Mouse (Mus musculus) limb, embryonic 11.5 days (tissue): ENCODE data around the gene Mrpl38. TPM values are rescaled to one million over a fixed set of nuclear protein-coding genes. Genes with fewer than 3 reads are reported as not detected.

Experiments used
- ATAC-seq: fragments of 200-750 bp; cut with Nextera tagmentation; 2 replicates; pipeline ENCODE4 v1.8.0; 2017; ENCODE audit warnings: low read depth; ENCODE audit not compliant: insufficient number of reproducible peaks, low FRiP score, low TSS enrichment
- DNase-seq: peaks from one replicate; pipeline ENCODE4 v3.0.0-alpha.2; 2015; ENCODE audit warnings: low spot score
- H3K27ac ChIP-seq: fragments of 300-500 bp; sonication (generic); replicated peaks from 2 replicates; pipeline ENCODE4 v1.5.1; 2014; ENCODE audit warnings: low read depth, mild to moderate bottlenecking, low read length
- H3K27me3 ChIP-seq: fragments of 300-500 bp; sonication (generic); 2 replicates; pipeline ENCODE4 v1.6.1; 2014; ENCODE audit warnings: mild to moderate bottlenecking, low read length, mixed read lengths; ENCODE audit not compliant: control insufficient read depth, insufficient read depth
- H3K36me3 ChIP-seq: fragments of 300-500 bp; sonication (generic); 2 replicates; pipeline ENCODE4 v1.6.1; 2014; ENCODE audit warnings: mild to moderate bottlenecking, low read length, moderate library complexity, mixed read lengths; ENCODE audit not compliant: control insufficient read depth, insufficient read depth
- H3K4me1 ChIP-seq: fragments of 300-500 bp; sonication (generic); 2 replicates; pipeline ENCODE4 v1.6.1; 2014; ENCODE audit warnings: low read length, mixed read lengths; ENCODE audit not compliant: control insufficient read depth, insufficient read depth
- H3K4me2 ChIP-seq: fragments of 300-500 bp; sonication (generic); 2 replicates; pipeline ENCODE4 v1.6.1; 2014; ENCODE audit warnings: low read depth, mild to moderate bottlenecking, moderate library complexity; ENCODE audit not compliant: severe bottlenecking
- H3K4me3 ChIP-seq: fragments of 300-500 bp; sonication (generic); 2 replicates; pipeline ENCODE4 v1.5.1; 2014; ENCODE audit warnings: low read depth, low read length
- H3K9ac ChIP-seq: fragments of 300-500 bp; sonication (generic); 2 replicates; pipeline ENCODE4 v1.6.1; 2014; ENCODE audit warnings: mild to moderate bottlenecking, low read length
- H3K9me3 ChIP-seq: fragments of 300-500 bp; sonication (generic); 2 replicates; pipeline ENCODE4 v1.6.1; 2016; ENCODE audit warnings: low read length; ENCODE audit not compliant: control insufficient read depth
- WGBS: fragments of 180-500 bp; shearing (Covaris S2); extraction: QIAGEN DNeasy Blood & Tissue Kit; methylation state at CpG from one replicate; pipeline ENCODE4 v1.1.7; 2014; 5-methylcytosine and 5-hydroxymethylcytosine counted together
- polyA plus RNA-seq: library from polyadenylated mRNA; unstranded; fragments of >200 nt; fragmentation: Nextera tagmentation; extraction: Ambion mirVana; gene quantifications from 2 replicates; pipeline ENCODE4 v1.2.1, GENCODE M21; 2014

Mrpl38 gene
- polyA plus RNA-seq, 1 experiment from 2014 or later, result 110 TPM

- ATAC-seq (no peak), DNase-seq (no peak)
- Histone ChIP-seq H3K4me3 (no peak overlapping the region), H3K9me3 (no peaks in the 10 kb centered on the region), H3K36me3 (peaks cover 43% of the 10 kb centered on the region), H3K4me1 (0 out of 2 replicates have a peak, but pooled peaks cover 3% of the 10 kb centered on the region), H3K27me3 (no peaks in the 10 kb centered on the region), H3K27ac (no peak overlapping the region), H3K9ac (0 out of 2 replicates have a peak overlapping the region, but pooled peaks have one; percentile 1), H3K4me2 (no peak overlapping the region)
- WGBS, result 78% methylated on average over 6 of the region's 6 CpGs
These were observed 10.7 kb upstream of the Mrpl38 start for GRCm38 (mm10) chr11:116149341-116149740.

- no peak for ATAC-seq
- Histone ChIP-seq H3K36me3 (peaks cover 41% of the 10 kb centered on the region), H3K27ac (no peak overlapping the region), H3K9me3 (no peaks in the 10 kb centered on the region), H3K9ac (no peak overlapping the region), H3K27me3 (no peaks in the 10 kb centered on the region), H3K4me3 (no peak overlapping the region), H3K4me1 (0 out of 2 replicates have a peak, but pooled peaks cover 3% of the 10 kb centered on the region), H3K4me2 (no peak overlapping the region)
- WGBS, result 41% methylated on average over 20 of the region's 20 CpGs
- DNase-seq, result no peak
These were observed 10.1 kb upstream of the Mrpl38 start for GRCm38 (mm10) chr11:116148761-116149221.

GRCm38 (mm10) chr11:116146294-116146985 is 7.8 kb upstream of the Mrpl38 start:
- 77% methylated on average over 25 of the region's 25 CpGs for WGBS
- Histone ChIP-seq H3K9me3 (no peaks in the 10 kb centered on the region), H3K4me2 (no peak overlapping the region), H3K27me3 (no peaks in the 10 kb centered on the region), H3K9ac (no peak overlapping the region), H3K4me1 (0 out of 2 replicates have a peak, but pooled peaks cover 3% of the 10 kb centered on the region), H3K36me3 (peaks cover 31% of the 10 kb centered on the region), H3K27ac (no peak overlapping the region), H3K4me3 (no peak overlapping the region)
- ATAC-seq (no peak), DNase-seq (no peak)

- Histone ChIP-seq H3K4me3 (no peak overlapping the region), H3K27me3 (no peaks in the 10 kb centered on the region), H3K9me3 (no peaks in the 10 kb centered on the region), H3K9ac (no peak overlapping the region), H3K4me1 (0 out of 2 replicates have a peak, but pooled peaks cover 3% of the 10 kb centered on the region), H3K36me3 (peaks cover 29% of the 10 kb centered on the region), H3K27ac (no peak overlapping the region), H3K4me2 (no peak overlapping the region)
- WGBS, result 61% methylated on average over 18 of the region's 18 CpGs
- no peak for DNase-seq
- no peak for ATAC-seq
These were observed 7.0 kb upstream of the Mrpl38 start for GRCm38 (mm10) chr11:116145481-116146293.

- Histone ChIP-seq H3K4me1 (no peaks in the 10 kb centered on the region), H3K4me3 (no peak overlapping the region), H3K9me3 (no peaks in the 10 kb centered on the region), H3K4me2 (no peak overlapping the region), H3K36me3 (peaks cover 18% of the 10 kb centered on the region), H3K27me3 (no peaks in the 10 kb centered on the region), H3K9ac (no peak overlapping the region), H3K27ac (no peak overlapping the region)
- ATAC-seq, result no peak
- DNase-seq, result no peak
- WGBS, result 87% methylated on average over 3 of the region's 3 CpGs
These were observed 4.8 kb upstream of the Mrpl38 start for GRCm38 (mm10) chr11:116143468-116143867.

GRCm38 (mm10) chr11:116142211-116142991 is 3.7 kb upstream of the Mrpl38 start:
- H3K9me3 ChIP-seq, result no peaks in the 10 kb centered on the region
- peaks cover 3% of the 10 kb centered on the region; the same call in 1 of the 2 replicates for H3K4me1 ChIP-seq
- no peak overlapping the region for H3K9ac ChIP-seq
- no peak overlapping the region for H3K4me2 ChIP-seq
- ATAC-seq (no peak), DNase-seq (no peak)
- 72% methylated on average over 10 of the region's 10 CpGs for WGBS
- H3K27me3 ChIP-seq, result no peaks in the 10 kb centered on the region
- no peak overlapping the region for H3K4me3 ChIP-seq
- H3K27ac ChIP-seq, result no peak overlapping the region
- peaks cover 15% of the 10 kb centered on the region for H3K36me3 ChIP-seq

- H3K27me3 ChIP-seq, result no peaks in the 10 kb centered on the region
- ATAC-seq (no peak), DNase-seq (no peak)
- no peaks in the 10 kb centered on the region for H3K9me3 ChIP-seq
- peaks cover 3% of the 10 kb centered on the region; the same call in 1 of the 2 replicates for H3K4me1 ChIP-seq
- H3K27ac ChIP-seq, result no peak overlapping the region; the same call in 1 of the 2 replicates
- peak overlapping the region; percentile 43 for H3K4me2 ChIP-seq
- peak overlapping the region; percentile 92 for H3K4me3 ChIP-seq
- H3K36me3 ChIP-seq, result peaks cover 12% of the 10 kb centered on the region; the same call in 1 of the 2 replicates
- H3K9ac ChIP-seq, result peak overlapping the region; percentile 72
- under 1% methylated on average over 20 of the region's 20 CpGs for WGBS
These were observed 586 bp downstream of the Mrpl38 start for GRCm38 (mm10) chr11:116138096-116138467.

GRCm38 (mm10) chr11:116134171-116134570 is 4.5 kb downstream of the Mrpl38 start:
- H3K36me3 ChIP-seq, result peaks cover 8% of the 10 kb centered on the region; the same call in 1 of the 2 replicates
- no peak for DNase-seq
- no peak overlapping the region for H3K27ac ChIP-seq
- no peak for ATAC-seq
- no peak overlapping the region for H3K9ac ChIP-seq
- no peaks in the 10 kb centered on the region for H3K9me3 ChIP-seq
- peaks cover 15% of the 10 kb centered on the region for H3K4me1 ChIP-seq
- 79% methylated on average over 10 of the region's 10 CpGs for WGBS
- no peak overlapping the region for H3K4me2 ChIP-seq
- H3K27me3 ChIP-seq, result no peaks in the 10 kb centered on the region
- no peak overlapping the region for H3K4me3 ChIP-seq
